Mouse (Mus musculus) urinary bladder, adult 2 months (tissue): ENCODE data around the gene Ccdc155. TPM values are rescaled to one million over a fixed set of nuclear protein-coding genes. Genes with fewer than 3 reads are reported as not detected.
A peak's percentile ranks its signal among the peaks of the same experiment; 100 is the strongest.

Source experiments
- DNase-seq: peaks from one replicate; pipeline ENCODE4 v3.0.0; 2022; ENCODE audit warnings: low spot score
- polyA plus RNA-seq: library from polyadenylated mRNA; depleted of rRNA; stranded (reverse); fragments of >200 nt; gene quantifications from 2 replicates; pipeline ENCODE4 v1.2.3, GENCODE M21; 2012; rRNA removed

Gene Ccdc155
- 0.12 and 0.15 TPM in 2 replicates for polyA plus RNA-seq

- DNase-seq, result peak; percentile 53
These were observed at the start of gene Ccdc155 for GRCm38 (mm10) chr7:45204380-45205143. Ccdc155 (minus strand) TSS chr7:45204892.

- DNase-seq, result no peak
These were observed 49.1 kb upstream of the Ccdc155 start for GRCm38 (mm10) chr7:45253806-45254205.

- no peak for DNase-seq
These were observed 43.0 kb upstream of the Ccdc155 start for GRCm38 (mm10) chr7:45247666-45248065.

- DNase-seq, result no peak
These were observed 36.7 kb upstream of the Ccdc155 start for GRCm38 (mm10) chr7:45241389-45241749.

GRCm38 (mm10) chr7:45240633-45241388 lies 36.1 kb upstream of the Ccdc155 start, which contains the start of gene Slc6a16:
Slc6a16 (plus strand) TSS chr7:45241085.
- DNase-seq, result no peak

GRCm38 (mm10) chr7:45240109-45240508 lies 35.4 kb upstream of the Ccdc155 start:
- DNase-seq, result no peak

- DNase-seq, result no peak
These were observed 34.2 kb upstream of the Ccdc155 start, which contains the start of gene Cd37 for GRCm38 (mm10) chr7:45238723-45239496. Cd37 (minus strand) TSS chr7:45239115.

- no peak for DNase-seq
These were observed 33.3 kb upstream of the Ccdc155 start for GRCm38 (mm10) chr7:45237747-45238699.

GRCm38 (mm10) chr7:45235656-45236180 lies 31.0 kb upstream of the Ccdc155 start:
- no peak for DNase-seq

- DNase-seq, result no peak
These were observed 30.4 kb upstream of the Ccdc155 start for GRCm38 (mm10) chr7:45234922-45235571.

GRCm38 (mm10) chr7:45234333-45234841 lies 29.7 kb upstream of the Ccdc155 start:
- DNase-seq, result no peak

- no peak for DNase-seq
These were observed 29.1 kb upstream of the Ccdc155 start for GRCm38 (mm10) chr7:45233580-45234332.

- DNase-seq, result no peak
These were observed 28.2 kb upstream of the Ccdc155 start for GRCm38 (mm10) chr7:45232716-45233465.

GRCm38 (mm10) chr7:45231941-45232340 lies 27.2 kb upstream of the Ccdc155 start:
- DNase-seq, result no peak

- DNase-seq, result no peak
These were observed 26.5 kb upstream of the Ccdc155 start for GRCm38 (mm10) chr7:45231192-45231591.

- no peak for DNase-seq
These were observed 24.9 kb upstream of the Ccdc155 start for GRCm38 (mm10) chr7:45229459-45230203.

GRCm38 (mm10) chr7:45229046-45229445 lies 24.4 kb upstream of the Ccdc155 start:
- DNase-seq, result no peak

GRCm38 (mm10) chr7:45228548-45228947 lies 23.9 kb upstream of the Ccdc155 start:
- DNase-seq, result no peak
